Mouse (Mus musculus) NIH3T3 (cell line): ENCODE data around the gene Iqsec2.

Source experiments
- DNase-seq: peaks from one replicate; pipeline ENCODE4 v3.0.0-alpha.2; 2012; ENCODE audit warnings: low read depth

Gene Iqsec2

DNA sequence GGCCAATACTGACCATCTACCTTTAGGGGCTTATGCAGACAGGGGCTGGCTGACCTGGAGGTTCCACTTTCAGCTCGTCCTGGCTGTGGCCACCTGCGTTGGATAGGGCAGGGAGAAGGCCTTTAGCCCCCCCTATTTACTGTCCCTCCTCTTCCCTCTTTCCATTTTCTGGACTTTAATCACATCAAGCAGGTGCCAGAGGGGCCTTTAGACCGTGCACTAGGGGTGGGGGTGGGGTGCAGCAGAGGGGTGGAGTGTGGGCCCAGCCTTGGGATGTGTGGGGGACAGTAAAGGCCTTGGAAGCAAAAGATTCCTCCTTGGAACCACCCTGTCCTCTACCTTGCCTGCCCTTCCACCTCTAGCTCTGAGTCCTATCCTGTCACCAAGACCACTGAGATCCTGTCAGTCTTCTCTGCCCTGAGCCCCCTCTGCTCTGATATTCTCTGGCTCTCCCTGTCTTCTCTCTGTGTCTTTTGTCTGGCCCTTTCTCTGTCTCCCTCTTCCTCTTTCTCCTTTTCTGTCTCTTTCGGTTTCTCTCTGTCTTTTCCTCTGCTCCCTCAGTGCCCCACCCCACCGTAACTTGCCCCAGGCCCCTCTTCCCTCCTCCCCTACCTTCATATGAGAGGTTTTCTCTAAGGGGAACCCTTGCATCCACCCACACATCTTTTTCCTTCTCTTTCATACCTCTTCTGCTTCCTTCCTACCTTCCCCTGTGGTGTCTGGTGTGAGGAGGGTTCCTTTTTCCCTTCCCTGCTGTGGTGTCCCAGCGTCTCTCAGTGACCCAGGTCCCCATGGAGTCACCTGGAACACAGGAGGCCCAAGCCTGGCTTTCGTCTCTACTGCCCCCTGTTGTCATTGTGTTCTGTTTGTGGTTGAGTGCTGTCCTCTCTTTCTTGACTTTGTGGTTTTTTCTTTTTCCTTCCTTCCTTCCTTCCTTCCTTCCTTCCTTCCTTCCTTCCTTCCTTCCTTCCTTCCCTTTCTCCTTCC is 35.9 kb downstream of the Iqsec2 start:
- no peak for DNase-seq

DNA sequence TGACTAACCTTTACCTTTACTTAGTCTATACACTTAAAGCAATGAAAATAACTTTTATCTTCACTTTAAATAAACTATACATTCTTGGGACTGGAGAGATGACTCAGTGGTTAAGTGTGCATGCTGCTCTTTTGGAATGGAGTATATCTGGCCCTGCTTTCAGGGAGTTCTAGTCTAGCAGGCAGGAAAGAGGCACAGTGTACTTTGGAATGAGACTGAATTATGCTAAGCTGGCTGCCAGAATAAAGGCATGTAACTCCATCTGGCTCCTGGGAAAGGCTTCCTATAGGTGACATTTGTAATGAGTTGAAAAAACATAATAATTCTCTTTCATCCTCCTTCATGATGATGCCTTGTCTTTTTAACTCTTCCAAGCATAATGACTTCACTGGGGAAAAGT is 43.1 kb downstream of the Iqsec2 start:
- no peak for DNase-seq

DNA sequence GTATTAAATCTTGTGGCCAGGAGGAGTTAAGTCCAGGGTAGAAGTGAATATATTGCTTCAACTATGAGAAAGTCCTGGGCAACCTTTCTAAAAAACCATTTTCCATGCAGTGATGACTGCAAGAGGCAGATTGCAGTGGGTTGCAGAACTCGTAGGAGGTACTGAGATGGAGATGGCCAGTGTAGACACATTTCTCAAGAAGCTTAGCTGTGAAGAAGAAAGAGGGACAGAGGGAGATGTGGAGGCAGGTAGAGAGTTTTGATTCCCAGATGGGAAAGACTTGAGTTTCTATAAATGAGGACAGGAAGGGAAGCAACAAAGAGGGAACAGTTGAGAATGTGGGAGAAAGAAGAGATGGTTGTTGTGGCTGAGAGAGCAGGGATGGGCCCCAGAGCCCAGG is 47.2 kb downstream of the Iqsec2 start:
- DNase-seq: no peak

DNA sequence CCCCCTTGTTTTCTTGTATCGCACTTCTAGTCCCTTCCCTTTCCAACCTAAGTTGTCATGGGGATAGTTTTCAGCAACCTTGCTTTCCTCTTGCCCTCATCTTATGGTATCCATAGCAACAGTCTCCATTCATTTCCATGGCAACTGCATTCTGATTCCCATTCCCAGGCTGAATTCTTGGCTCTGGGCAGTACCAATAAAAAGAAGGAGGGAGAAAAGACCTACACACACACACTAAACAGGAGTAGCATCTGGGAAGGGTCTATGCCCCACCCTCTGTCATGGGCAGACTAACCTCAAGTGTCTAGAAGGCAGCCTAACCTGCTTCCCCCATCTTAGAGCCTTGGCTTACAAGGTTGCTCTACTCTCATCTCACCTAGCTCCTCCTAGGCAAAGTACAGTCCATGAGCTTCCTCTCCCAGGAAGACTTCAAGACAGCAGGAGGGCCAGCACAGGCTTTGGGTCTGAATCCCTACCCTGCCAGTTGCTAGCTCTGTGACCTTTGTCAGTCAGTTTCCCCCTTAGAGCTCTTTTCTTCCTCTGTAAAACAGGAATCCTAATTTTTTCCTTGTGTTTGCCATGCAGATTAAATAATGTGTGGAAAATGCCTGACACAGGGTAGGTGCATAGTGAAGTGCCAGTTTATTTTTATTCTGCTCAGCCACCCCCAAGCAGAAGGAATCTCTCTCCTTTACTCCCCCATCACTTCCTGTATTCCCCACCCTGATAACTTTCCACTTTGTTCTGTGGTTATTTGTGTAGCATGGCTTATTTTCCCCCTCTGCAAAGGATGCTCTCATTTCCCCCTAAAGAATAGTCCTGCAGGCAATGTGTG is 54.0 kb downstream of the Iqsec2 start:
- DNase-seq: no peak

DNA sequence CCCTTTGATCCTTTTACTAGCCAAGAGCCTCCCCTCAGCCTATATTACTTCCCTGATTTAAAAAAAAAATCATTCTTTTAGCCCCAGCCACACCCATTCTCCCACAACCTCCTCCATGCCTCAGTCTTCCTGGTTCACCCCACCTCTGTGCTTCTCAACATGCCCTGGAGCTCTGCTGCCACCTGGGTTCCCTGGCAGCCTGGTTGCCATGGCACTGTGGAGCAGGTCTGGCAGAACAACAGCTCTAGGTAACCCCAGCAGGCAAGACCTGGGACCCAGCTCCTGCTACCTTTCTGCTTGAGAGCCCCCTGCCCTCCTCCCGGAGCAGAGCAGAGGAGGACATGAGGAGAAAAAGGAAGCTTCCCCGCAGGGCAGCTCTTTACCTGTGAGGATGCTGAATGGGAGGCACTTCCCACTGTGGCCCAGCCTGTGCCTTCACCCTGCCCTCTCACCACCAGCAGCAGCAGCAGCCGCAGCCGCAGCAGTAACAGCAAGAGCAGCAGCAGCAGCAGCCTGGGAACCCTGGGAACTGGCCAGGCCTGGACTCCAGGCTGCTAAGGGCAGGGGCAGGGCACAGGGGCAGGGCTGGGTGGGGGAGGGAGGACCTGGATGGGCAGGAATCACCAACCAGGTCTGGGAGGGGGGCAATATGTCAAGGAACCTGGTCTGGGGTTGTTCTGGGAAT is 57.8 kb downstream of the Iqsec2 start:
- no peak for DNase-seq

DNA sequence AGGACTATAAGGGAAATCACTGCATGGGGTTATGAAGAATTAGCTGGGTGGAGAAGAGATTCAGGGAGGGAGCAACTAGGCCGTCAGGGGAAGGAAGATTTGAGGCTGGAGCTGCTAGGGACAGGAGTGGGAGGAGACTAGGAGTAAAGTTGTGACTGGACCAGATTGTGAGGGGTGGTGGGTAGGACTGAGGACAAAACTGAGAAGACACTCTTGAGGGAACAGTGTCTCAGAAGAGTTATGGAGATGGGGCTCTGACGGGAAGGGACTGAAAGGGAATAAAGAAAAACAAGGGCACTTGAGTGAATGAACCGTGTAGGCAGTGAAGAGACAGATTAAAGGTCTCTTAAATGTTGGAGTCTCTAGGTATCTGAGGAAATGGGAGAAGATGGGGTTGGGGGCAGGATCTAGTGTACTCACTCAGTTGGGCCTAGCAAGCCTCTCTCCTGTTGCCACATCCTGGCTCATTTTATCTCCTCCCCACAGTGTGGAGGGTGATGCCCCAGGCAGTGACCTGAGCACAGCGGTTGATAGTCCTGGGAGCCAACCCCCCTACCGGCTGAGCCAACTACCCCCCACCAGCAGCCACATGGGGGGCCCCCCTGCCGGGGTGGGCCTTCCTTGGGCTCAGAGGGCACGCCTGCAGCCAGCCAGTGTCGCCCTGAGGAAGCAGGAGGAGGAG is 58.5 kb downstream of the Iqsec2 start:
- DNase-seq: no peak

DNA sequence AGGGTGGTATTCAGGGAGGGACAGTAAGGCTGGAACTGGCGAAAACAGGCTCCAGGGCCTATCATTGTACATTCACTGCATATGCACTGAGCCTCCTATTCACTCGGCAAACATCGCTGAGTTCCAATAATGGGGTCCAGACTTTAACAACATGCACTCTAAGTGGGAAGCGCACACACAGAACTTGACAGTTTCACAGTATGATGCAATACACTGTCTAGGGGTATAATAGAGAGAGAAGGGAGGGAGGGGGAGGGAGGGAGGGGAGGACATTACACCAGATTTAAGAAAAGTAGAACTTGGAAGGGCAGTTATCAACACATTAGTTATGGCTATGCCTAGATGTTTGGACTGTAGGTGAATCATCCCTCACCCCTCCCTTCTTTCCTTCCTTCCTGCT is 59.2 kb downstream of the Iqsec2 start:
- DNase-seq: peak; percentile 42

DNA sequence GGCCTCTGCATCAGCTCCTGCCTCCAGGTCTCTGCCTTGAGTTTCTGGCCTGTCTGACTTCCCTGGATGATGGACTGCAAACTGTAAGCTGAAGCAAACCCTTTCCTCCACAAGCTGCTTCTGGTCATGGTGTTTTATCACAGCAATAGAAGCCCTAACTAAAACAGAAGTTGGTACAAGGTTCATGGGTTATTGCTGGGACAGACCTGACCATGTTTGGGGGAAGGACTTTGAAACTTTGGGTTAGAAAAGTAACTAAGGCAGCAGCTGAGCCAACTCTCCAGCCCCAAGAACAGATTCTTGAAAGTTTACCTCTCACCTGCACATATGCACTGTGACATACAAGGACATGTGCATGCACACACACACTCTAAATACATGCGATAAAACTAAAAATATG is 61.4 kb downstream of the Iqsec2 start:
- DNase-seq: no peak

DNA sequence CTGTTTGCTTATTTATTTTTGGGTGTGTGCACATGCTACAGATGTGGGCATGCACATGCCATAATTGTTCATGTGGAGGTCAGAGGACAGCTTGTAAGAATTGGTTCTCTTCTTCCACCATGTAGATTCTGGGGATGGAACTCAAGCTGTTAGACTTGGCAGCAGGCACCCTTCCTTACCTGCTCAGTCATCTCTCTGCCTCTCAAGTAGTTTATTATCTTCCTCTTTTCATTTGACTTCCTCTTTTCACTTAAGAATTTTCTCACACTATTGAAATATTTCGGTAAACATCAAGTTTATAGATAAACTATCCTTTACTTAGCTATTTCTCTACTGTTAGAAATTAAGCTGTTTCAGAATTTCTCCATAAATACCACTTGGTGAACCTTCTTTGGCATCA is 70.6 kb downstream of the Iqsec2 start:
- no peak for DNase-seq

DNA sequence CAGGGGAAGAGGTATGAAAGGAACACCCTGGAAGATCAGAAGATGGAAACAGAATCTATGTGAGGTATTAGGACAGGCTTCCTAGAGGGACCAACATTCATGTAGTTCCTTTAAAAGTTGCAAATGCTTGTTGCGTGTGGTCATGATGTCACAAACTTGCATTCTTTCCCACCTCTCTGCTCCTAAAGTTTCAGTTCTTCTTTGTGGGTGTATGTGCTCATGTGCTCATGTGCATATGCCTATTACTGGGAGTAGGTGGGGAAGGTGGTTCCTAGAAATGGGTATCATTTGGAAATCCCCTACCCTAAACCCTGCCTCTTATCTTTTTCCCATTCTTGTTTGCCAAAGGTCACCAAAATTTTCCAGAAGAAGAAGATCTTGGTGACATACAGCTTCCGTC is 74.5 kb downstream of the Iqsec2 start:
- no peak for DNase-seq

DNA sequence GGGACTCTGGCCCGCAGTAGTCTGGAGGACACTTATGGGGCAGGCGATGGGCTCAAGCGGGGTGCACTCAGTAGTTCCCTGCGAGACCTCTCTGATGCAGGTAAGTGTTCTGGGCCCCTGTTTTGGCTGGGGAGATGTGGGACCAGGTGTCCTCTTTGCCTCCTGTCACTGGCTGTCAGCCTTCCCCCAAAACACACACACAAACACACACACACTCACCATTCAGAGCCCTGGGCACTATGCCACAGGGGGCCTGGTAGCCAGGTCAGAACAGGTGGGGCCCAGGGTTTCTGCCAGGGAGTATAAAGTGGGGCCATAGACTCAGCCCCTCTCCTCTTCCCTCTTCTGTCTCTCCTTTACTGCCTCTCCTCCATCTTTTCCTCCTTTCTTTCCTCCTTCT is 77.7 kb downstream of the Iqsec2 start:
- no peak for DNase-seq

DNA sequence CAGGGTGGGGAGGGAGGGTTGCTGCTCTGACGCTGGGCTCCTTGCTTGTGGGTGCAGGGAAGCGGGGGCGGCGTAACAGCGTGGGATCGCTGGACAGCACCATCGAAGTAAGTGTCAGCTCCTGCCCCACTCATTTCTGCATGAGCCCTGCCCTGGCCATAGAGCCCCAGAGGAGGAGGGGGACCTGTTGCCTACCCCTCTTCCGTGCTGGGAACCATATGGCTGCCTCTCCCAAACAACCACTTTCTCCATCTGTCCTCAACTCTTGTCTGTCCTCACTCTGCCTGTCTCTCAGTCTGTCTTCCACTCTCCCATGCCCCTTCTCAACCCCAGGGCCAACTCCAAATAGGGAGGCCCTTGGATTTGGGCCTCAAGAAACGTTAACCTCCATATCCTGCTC is 78.2 kb downstream of the Iqsec2 start:
- DNase-seq: no peak

DNA sequence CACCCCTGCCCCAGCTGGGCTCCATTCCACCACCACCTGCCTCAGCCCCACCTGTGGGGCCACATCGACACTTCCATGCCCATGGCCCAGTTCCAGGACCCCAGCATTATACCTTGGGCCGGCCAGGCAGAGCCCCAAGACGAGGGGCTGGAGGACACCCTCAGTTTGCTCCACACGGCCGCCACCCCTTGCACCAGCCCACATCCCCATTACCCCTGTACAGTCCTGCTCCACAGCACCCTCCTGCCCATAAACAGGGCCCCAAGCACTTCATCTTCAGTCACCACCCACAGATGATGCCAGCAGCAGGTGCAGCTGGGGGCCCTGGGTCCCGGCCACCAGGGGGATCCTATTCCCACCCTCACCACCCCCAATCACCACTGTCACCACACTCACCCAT is 79.2 kb downstream of the Iqsec2 start:
- DNase-seq: no peak

DNA sequence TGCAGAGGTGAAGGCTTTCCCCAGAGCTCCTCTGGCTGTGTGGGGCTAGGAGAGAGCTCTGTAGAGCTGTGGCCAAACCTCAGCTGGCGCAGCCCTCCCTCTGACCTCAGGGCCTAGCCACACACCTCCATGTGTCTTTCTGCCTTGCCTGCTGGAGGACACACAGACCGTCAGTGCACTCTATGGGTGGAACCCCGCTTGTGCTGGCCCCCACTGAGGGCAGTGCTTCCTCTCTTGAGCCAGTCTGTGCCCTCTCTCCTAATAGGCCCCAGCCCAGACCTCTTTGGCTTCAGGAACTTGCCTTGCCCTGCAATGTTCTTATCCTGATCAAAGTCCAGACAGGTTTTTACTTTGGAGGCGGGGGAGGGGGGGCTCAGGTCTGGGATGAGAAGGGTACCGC is 80.2 kb downstream of the Iqsec2 start:
- no peak for DNase-seq

DNA sequence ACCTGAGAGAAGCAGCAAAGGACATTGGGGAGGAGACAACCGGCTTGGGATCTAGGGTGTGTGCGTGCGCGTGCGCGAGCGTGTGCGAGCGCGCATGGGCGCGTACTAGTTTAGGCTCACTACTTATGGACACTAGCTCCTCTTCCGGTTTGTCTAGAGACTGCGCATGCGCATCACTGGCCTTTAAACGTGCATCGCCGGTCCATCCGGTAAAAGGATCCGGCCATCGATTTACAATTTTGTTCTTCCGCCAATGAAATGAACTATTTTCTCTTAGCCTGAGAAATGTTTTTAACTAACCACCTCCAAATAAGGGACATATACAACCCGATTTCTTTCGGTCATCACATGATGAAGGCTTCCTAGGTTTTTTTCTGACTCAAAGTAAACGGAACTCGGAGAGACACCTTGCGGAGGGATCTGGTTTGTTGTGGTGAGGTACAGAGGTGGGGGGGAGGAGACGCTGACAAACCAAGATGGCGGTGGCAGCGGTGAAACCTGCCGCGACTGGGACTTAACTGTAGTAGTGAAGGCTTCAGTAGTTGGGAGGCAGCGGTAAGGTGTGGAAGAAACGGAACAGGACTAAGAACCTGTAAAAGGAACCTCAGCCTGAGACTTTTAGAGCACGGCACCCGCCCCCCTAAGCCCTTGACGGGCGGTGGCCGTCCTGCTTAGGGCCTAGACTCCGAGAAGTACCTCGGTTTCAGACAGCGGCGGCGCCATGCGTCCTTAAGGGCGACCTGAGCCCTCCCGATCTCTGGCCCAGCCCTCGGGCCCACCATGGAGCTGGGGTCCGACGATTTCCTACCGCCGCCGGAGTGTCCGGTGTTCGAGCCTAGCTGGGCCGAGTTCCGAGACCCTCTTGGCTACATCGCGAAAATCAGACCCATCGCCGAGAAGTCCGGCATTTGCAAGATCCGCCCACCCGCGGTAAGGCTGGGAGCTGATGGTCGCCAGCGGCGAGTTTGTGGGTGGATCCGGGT is 89.0 kb downstream of the Iqsec2 start, which contains the start of gene Kdm5c:
Gene Kdm5c (plus strand): TSS at position 240 of the 983 bp plus-strand sequence.
- peak; percentile 98 for DNase-seq

DNA sequence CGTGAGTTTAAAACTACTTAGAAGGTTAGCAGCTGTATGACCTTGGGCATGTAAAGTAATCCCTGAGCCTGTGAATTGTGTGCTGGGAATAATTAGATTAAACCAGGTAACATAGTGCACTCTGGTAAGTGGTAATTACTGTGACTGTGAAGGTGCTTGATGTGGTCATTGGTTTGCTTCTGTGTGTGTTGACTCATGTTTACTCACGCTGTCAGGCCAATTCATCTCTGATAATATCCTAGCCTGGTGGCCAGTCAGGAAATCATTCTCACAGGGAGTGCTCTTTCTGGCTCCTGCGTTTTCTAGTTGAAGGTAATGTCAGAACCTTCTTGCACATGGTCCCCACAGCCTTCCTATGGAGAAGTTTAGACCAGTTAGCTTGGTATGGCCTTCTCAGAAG is 90.1 kb downstream of the Iqsec2 start:
- peak; percentile 35 for DNase-seq

DNA sequence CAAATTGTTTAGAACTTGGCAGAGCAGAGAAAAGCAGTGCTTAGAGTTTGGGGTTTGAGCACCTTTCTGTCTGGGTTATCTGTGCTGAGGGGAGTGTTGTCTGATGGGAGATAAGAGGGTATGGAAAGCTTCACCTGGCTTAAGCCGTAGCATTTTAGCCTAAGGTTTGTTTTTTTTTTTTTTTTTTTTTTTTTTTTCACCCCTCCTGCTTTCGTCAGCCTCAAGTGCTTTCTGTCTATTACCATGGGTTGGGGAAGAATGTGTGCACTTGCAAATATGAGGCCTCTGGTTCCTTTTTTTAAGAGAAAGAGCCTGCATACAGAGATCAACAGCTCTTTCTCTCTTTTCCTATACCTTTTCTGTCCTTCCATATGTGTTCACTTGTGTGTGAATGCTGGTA is 91.7 kb downstream of the Iqsec2 start:
- DNase-seq: no peak

DNA sequence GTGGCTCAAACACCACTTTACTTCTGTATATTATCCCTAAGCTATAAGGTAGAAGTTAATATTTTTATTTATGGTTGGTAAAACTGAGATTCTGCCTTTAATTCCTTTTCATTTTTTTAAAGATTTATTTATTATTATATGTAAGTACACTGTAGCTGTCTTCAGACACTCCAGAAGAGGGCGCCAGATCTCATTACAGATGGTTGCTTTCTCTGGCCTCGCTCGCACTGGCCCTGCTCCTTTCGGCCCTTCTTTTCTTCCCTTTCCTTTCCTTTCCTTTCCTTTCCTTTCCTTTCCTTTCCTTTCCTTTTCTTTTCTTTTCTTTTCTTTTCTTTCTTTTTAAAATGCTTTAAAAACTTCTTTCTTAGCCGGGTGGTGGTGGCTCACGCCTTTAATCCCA is 99.1 kb downstream of the Iqsec2 start:
- DNase-seq: peak; percentile 8

DNA sequence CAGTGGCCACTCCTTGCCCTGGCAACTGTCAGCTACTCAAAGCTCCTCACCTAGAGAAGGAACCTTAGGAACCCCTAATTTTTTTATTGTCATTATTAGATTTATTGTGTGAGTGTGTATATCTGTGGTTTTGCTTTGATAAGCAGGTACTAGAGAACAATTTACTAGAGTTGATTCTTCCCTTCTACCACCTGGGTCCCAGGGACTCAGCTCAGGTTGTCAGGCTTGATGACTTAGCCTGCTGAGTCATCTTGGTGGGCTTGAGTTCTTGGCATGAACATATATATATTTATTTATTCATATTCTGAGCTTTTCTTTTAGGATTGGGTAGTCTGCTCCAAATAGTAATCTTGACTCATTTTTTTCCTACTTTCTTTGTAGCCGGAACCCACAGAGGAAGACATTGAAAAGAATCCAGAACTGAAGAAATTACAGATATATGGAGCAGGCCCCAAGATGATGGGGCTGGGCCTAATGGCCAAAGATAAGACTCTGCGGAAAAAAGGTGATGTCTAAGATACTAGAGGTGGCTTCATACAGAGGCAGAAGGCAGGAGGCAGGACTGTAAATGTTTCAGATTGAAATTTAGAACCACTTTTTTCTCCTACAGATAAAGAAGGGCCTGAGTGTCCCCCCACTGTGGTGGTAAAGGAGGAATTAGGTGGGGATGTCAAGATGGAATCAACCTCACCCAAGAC is 100.6 kb downstream of the Iqsec2 start:
- no peak for DNase-seq

DNA sequence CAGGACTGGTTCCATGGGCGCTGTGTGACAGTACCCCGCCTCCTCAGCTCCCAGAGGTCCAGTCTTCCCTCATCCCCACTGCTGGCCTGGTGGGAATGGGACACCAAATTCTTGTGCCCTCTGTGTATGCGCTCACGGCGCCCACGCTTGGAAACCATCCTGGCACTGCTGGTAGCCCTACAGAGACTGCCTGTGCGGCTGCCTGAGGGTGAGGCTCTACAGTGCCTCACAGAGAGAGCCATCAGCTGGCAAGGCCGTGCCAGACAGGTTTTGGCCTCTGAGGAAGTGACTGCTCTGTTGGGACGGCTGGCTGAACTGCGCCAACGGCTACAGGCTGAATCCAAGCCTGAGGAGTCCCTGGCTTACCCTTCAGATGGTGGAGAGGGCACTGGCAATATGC is 127.1 kb downstream of the Iqsec2 start:
- DNase-seq: no peak
